Mouse (Mus musculus) erythroblast, adult 5-6 weeks (primary cell): ENCODE measurements around the gene Gm20388. TPM values are rescaled to one million over a fixed set of nuclear protein-coding genes. Genes with fewer than 3 reads are reported as not detected.

Experiments used
- ATAC-seq: replicated peaks from 2 replicates; pipeline ENCODE4 v1.8.0; 2016; ENCODE audit warnings: moderate number of reproducible peaks, mild to moderate bottlenecking, moderate TSS enrichment, inconsistent platforms; ENCODE audit not compliant: poor library complexity, low FRiP score, severe bottlenecking
- total RNA-seq, 2 experiments: library from RNA; stranded (forward) in 1 of 2; stranded (reverse) in 1 of 2; fragments of 150-400 nt in 1 of 2; fragments of 200-764, 138-1000 nt in 1 of 2; gene quantifications; 2 replicates each; pipeline versions ENCODE4 v1.2.3 to v1.2.4; 2015 to 2017; ENCODE audit warnings: low replicate concordance in 2 of 2

Gm20388 gene
- total RNA-seq, 2 experiments from 2014 or later: 2.9 to 7.8 TPM

DNA sequence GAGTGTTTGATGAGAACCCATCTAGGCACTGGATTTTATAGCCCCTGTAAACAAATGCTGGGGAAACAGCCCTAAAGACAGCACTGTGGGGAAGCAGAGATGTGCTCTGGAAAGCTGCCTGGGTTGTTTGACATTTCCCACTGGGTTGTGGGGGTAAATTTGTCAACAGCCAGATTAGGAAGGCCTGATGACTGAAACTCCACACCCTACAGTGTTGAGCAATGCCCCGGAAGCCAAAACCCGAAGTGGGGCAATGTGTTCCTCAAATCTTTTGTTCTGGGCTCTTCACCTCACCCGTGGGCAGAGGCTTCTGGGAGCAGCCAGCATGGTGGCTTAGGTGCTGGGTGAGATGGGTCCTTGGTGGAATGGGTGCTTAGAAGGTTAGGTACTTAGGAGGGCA is 198.5 kb downstream of the Gm20388 start:
- ATAC-seq: no peak

DNA sequence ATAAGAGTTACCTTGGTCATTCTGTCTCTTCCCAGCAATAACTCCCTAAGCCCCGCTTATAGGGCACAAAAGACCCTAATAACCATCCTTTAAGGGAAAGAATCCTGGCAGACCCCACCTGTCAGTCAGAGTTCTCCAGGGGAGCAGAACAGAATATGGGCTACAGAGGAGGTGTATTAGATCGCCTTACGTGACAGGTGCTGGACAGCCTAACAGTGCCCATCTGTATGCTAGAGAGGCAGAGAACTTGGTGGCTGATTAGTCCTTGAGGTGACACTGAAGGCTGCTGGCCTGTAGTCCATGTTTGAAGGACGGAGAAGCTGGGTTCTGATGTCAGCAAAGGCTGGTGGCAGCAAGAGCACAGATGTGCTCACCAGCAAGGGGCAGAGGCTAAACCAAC is 200.3 kb downstream of the Gm20388 start:
- ATAC-seq: no peak

DNA sequence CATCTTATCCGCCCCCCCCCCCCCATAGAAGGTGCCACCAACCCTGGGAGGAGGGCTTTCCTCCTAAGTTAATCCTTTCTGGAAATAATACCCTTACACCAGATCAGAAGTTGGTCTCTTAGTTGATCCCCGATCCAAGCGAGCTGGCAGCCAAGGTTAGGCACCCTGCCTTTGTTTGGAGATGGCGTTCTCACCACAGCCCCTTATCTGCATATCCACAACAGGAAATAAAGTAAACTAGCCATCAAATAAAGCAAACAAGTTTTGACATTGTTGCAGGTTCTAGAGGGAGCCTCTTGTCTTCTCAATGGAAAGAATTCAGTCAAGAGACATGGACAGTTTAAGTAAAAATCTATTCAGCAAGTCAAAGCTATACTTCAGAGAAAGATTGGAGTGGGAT is 200.7 kb downstream of the Gm20388 start:
- ATAC-seq: no peak

- ATAC-seq: no peak
These were observed 201.9 kb downstream of the Gm20388 start for GRCm38 (mm10) chr8:120112535-120112934.

DNA sequence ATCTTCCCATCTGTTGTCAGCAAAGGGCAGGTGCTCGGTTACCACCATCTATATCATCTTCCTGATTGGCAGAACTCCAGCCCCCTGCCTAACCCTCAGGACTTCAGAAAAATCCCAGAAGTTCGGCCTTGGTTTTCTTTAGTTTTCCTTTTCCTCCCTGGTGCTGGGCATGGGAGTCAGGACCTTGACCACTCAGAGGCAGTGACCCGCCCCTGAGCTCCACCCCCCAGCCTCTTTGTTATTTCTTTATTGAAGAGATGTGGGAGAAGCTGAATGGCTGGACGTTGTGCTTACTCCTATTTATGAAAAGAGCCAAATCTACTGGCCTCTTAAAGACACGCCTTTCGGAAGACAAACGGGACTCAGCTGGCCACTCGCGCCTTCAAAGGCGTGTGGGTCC is 202.7 kb downstream of the Gm20388 start:
- no peak; the same call in 1 of the 2 replicates for ATAC-seq

GRCm38 (mm10) chr8:120113758-120114255 is 203.2 kb downstream of the Gm20388 start, which contains the start of gene 6430548M08Rik:
6430548M08Rik (plus strand) TSS chr8:120114152.
- ATAC-seq: peak; percentile 95

DNA sequence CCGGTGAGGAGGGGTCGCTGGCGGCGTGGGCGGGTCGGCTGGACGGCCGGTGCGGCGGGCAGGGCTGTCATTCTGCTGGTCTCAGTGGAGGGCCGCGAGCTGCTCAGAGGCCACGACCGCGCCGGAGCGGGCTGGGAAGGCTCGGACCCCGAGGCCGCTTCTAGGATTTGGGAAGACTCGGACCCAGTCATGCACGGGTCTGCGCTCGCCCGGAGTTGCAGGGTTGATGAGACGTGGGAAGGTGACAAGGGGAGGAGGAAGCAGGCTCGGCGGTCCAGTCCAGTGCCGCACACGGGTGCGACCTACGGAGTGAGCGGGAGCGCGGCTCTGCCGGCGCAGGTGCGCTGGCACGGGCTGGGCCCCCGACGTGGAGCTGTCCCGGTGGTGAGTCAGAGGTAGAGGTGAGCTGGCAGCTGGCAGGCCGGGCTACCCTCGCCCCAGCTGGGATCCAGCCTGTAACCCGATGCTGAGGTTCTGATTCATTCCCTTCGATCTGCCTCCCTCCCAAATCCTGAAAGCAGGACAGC is 203.7 kb downstream of the Gm20388 start:
- no peak for ATAC-seq

DNA sequence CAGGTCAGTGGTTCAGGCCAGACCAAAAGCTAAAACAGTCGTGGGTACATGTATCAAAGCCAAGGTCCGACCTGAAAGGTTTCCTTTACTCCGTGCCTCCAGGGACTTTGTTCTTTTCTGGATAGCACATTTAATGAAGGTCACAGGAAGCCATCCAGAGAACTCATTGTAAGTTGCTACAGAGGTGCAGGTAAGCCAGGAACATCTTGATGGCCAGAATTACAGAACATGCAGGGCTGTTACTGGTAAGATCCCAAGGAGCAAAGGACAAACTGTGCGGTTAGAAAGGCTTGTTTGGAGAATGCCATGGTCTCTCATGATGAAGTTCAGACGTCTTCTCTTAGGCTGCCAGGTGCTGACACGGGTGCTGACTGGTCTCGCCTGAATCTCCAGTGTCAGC is 206.0 kb downstream of the Gm20388 start:
- no peak for ATAC-seq

GRCm38 (mm10) chr8:120118162-120118561 is 207.5 kb downstream of the Gm20388 start:
- ATAC-seq: no peak

DNA sequence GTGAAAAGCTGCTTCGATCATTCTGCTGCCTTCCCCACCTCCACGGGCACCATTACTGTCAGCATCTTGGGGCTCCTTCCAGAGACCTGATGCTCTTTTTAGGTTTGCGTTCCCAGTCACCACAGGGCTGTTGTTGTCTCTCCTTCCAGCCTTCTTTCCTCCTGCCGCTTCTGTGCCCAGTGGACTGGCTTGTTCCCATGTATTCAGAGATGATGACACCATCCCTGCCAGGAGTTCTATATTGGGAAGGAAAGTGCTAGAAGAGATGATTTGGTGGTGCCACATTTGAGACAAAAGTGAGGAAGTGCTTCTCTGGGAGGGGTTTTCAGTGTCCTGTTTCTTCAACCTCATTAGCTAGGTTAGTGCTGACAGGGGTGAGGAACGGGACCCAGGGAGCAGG is 208.2 kb downstream of the Gm20388 start:
- no peak for ATAC-seq

GRCm38 (mm10) chr8:120119429-120119828 is 208.8 kb downstream of the Gm20388 start:
- no peak for ATAC-seq

- ATAC-seq: no peak
These were observed 209.3 kb downstream of the Gm20388 start for GRCm38 (mm10) chr8:120119931-120120330.

DNA sequence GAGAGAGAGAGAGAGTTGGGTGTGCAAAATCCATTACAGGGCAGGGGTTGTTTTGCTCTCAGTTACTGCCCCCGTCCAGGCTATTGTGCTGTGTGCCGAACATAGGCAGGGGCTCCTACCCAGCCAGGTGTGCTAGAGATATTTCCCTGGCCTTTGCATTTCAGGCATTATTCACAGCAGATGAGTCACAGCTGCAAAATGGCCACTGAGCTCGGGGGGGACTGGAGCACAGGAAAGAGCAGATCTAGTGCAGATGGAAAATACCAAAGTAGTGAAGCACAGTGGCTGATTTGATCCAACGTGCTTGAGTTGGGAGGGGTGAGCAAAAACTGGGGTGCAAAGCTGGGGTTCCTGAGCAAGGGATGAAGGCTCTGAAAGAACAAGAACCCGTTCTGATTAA is 210.3 kb downstream of the Gm20388 start:
- no peak for ATAC-seq

DNA sequence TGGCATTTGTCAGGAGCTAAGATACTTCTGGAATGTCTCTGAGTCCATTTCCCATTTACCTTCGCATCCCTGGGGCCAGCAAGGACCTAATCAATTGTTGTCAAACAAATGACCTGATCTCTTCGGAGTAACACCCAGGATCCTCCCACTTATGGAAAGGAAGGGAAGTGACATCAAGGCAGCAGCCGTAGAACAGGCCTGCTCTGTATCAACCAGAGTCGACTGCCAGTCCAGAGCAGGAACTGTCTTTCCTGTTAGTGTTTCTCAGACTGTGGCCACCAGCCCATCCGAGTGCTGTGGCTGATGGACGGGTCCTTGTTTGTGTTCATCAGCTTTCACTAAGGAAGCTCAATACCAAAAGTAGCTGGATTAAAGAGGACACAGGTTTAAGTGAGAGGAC is 213.6 kb downstream of the Gm20388 start:
- no peak for ATAC-seq

- ATAC-seq: no peak
These were observed 214.3 kb downstream of the Gm20388 start for GRCm38 (mm10) chr8:120124836-120125389.

GRCm38 (mm10) chr8:120126357-120127161 is 215.9 kb downstream of the Gm20388 start:
- no peak for ATAC-seq

GRCm38 (mm10) chr8:120129547-120129946 is 218.9 kb downstream of the Gm20388 start:
- ATAC-seq: no peak

DNA sequence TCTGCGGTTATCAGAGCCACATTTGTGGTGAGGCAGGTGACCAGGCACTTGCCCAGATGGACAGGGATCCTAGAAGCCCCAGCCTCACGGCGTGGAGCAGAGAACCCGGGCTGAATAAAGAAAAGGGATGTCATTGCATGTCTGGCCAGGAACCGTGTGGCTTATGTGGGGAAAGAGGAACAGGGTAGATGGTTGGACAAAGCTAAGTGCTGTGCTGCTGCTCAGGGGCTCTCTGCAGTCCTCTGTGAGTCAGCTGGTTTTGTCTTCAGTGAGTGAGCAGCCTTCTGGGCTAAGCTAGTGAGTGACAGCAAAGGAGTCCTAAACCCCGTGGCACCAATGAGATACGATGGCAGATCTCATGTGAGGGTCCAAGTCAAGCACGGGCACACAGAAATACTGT is 220.5 kb downstream of the Gm20388 start:
- no peak for ATAC-seq

GRCm38 (mm10) chr8:120133169-120133568 is 222.5 kb downstream of the Gm20388 start:
- ATAC-seq: no peak

DNA sequence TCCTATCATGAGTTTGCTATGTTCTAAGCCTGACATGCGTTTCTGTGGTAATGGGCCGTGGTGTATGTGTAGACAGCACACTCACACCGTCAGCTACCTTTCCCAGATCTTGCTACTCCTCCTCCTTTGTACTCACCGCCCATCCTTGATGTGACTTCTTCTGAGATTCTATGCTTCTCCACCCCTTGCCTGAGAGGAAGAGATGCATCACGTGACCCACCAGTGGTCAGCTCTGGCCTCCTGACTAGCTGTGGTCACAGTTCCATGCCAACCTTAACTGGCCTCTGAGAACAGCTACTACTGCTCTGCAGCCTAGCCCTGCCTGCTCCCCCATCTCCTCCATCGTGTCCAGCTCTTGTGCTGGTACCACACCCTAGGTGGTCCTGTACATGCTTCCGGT is 225.0 kb downstream of the Gm20388 start:
- no peak for ATAC-seq

- ATAC-seq: no peak
These were observed 226.0 kb downstream of the Gm20388 start for GRCm38 (mm10) chr8:120136618-120137017.
